Mouse (Mus musculus) erythroid progenitor cell, adult 5-6 weeks (primary cell): ENCODE data around the gene 4933416C03Rik. TPM values are rescaled to one million over a fixed set of nuclear protein-coding genes. Genes with fewer than 3 reads are reported as not detected.

ENCODE experiments used
- ATAC-seq: replicated peaks from 2 replicates; pipeline ENCODE4 v1.8.0; 2016; ENCODE audit warnings: moderate number of reproducible peaks, mild to moderate bottlenecking, moderate TSS enrichment, inconsistent platforms; ENCODE audit not compliant: poor library complexity, low FRiP score, severe bottlenecking
- total RNA-seq, 2 experiments: library from RNA; stranded (forward) in 1 of 2; stranded (reverse) in 1 of 2; fragments of 150-400 nt in 1 of 2; fragments of 186-747, 209-891 nt in 1 of 2; gene quantifications; 2 replicates each; pipeline versions ENCODE4 v1.2.3 to v1.2.4; 2015 to 2017; ENCODE audit warnings: low replicate concordance in 2 of 2

4933416C03Rik gene
- total RNA-seq, 2 experiments from 2014 or later, result not detected

DNA sequence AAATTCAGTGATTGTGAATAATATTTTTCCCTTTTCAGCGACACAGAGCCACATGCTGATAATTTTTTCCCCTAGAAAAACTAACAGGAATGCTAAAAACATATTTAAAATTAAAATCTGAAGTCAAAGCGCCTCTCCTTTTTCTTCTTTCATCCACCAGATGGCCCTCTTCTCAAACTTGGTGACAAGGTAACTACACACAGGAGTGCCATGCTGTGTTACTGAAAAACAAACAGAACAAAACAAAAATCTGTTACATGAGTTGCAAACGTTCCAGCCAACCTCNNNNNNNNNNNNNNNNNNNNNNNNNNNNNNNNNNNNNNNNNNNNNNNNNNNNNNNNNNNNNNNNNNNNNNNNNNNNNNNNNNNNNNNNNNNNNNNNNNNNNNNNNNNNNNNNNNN, 29.8 kb downstream of the 4933416C03Rik start:
- ATAC-seq, result no peak

DNA sequence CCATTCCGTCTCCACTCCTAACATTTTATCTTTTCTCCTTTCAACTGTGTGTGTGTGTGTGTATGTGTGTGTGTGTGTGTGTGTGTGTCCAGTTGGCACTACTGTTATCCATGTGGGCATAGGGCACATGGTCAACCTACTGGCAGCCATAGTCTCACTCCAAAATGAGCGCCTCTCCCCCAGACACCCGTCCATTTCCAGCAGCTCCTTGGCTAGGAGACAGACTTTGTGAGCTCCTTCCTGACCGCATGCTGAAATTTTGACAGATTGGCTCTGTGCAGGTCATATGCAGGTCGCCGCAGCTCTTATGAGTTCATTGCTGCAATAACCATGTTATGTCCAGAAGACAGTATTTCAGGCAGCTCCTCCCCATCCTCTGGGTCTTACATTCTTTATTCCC, 32.9 kb downstream of the 4933416C03Rik start:
- ATAC-seq, result no peak

DNA sequence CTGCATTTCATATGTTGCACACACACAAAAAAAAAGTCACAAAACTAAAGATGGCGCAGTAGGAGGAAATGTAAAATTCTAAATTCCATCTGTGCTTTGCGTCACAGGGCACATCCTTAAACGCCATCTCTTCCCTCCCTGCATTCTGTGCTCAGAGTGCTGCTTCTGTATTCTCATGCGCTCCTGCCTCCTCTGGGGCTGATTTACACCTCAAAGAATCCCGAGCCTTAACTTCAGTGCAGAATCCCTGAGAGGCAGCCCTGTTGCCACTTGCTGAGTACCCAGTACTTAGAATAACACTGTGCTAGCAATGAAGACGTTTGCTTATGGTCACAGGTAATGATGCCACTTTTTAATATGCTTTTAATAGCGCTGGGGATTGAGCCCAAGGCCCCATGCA, 34.3 kb downstream of the 4933416C03Rik start:
- ATAC-seq, result no peak

DNA sequence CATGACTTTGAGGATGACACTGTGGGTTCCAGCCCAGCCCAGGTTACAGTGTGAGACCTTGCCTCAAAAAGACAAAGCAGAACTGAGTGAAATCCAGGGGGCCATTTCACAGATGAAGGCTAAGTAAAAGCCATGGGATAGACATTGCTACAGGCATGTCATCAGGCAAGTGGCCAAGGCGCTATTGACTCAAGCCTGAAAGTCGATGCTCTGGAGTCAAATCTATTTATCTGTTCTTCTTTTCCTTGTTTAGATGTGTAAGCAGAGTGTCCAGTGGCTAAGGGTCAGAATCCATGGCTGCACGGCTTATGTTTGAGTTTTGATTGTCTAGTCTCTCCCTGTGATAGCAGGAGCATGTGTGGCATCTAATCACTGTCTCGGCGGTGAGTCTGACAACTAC, 35.1 kb downstream of the 4933416C03Rik start:
- no peak for ATAC-seq

DNA sequence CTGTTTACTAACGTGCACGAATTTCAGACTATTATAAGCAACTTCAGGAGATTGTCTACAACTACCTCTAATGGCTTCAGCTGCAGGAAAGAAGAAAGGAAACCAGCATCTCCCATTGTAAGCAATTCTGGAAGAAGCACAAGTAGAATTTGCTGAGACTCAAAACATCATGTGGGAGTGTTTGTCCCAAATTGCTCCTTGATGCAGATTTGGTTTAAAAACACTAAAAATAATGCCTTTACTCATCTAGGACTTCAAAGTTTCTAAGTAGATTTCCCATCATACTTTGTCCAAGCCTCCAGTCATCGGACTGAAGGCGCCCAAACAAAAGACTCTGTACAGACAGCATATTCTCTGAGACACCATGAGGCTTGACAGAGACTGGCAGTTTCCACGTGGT, 37.8 kb downstream of the 4933416C03Rik start:
- ATAC-seq, result no peak

Other genes with a start within 250 kb of the 4933416C03Rik start
- not detected in 2 replicates for gene Ptprr, start 95.7 kb downstream of the 4933416C03Rik start, total RNA-seq (2015; ENCODE audit: low replicate concordance)
- gene Ptprr, start 95.7 kb downstream of the 4933416C03Rik start, total RNA-seq (2017; ENCODE audit: low replicate concordance), result 0.64 TPM in 1 of 2 replicates, not detected in the other
- gene Ptprb, start 161.6 kb upstream of the 4933416C03Rik start, total RNA-seq (2015; ENCODE audit: low replicate concordance), result not detected in 2 replicates
- gene Ptprb, start 161.6 kb upstream of the 4933416C03Rik start, total RNA-seq (2017; ENCODE audit: low replicate concordance), result not detected in 2 replicates